Comparison of ENCODE assay signal across 14 mouse cellular contexts in genomic region chr9:26924146-26924545, GRCm38 (mm10). TPM values are rescaled to one million over a fixed set of nuclear protein-coding genes. Genes with fewer than 3 reads are reported as not detected.
A peak's percentile ranks its signal among the peaks of the same experiment; 100 is the strongest.
DNase-seq lines count a peak whose midpoint lies in the region; ATAC-seq lines count a peak whose summit lies in the region.
"Had no signal": no experiment of that assay in that cellular context is flagged by ENCODE, and none has a peak within 500 bp of the region (broad histone marks: within the 10 kb centered on the region; RNA-seq: fewer than 3 reads in every experiment).

No protein-coding gene starts in this region.

- peak; percentile 31 for DNase-seq in kidney, adult 11 months
- peak; percentile 78 for DNase-seq in adrenal gland, postnatal 10 days
- peak; percentile 78 for DNase-seq in kidney, postnatal 10 days
- peak; percentile 66 for DNase-seq in lung, postnatal 14 days
- no peak for DNase-seq in thymus, postnatal 36 days
- DNase-seq in cerebellum, adult 18-20 months: no peak

- ATAC-seq in kidney, embryonic 14.5 days (ENCODE audit: low FRiP score, low TSS enrichment): no peak
- ATAC-seq: forebrain, embryonic 16.5 days; hindbrain, embryonic 16.5 days had no signal

- no peak overlapping the region for H3K9ac ChIP-seq in kidney, embryonic 14.5 days (ENCODE audit: low read depth, low read length)
- H3K9ac ChIP-seq: liver, embryonic 15.5 days; stomach, embryonic 15.5 days had no signal

- H3K27me3 ChIP-seq in kidney, embryonic 14.5 days (ENCODE audit: control insufficient read depth, insufficient read depth, low read length): no peaks in the 10 kb centered on the region
- H3K27me3 ChIP-seq: CH12.LX; liver, embryonic 15.5 days; stomach, embryonic 15.5 days had no signal

- H3K4me3 ChIP-seq in kidney, embryonic 14.5 days (ENCODE audit: low read length): no peak overlapping the region
- H3K4me3 ChIP-seq: liver, embryonic 15.5 days; stomach, embryonic 15.5 days had no signal

- H3K9me3 ChIP-seq in kidney, embryonic 14.5 days (ENCODE audit: control insufficient read depth, low read length): no peaks in the 10 kb centered on the region
- H3K9me3 ChIP-seq: liver, embryonic 15.5 days; stomach, embryonic 15.5 days had no signal

- no peak overlapping the region for H3K4me2 ChIP-seq in kidney, embryonic 14.5 days (replicated peaks; ENCODE audit: low read depth, low read length)
- H3K4me2 ChIP-seq: liver, embryonic 15.5 days; stomach, embryonic 15.5 days had no signal

- no peaks in the 10 kb centered on the region for H3K36me3 ChIP-seq in kidney, embryonic 14.5 days (ENCODE audit: control insufficient read depth, insufficient read depth, low read length)
- H3K36me3 ChIP-seq: liver, embryonic 15.5 days; stomach, embryonic 15.5 days had no signal

- H3K4me1 ChIP-seq in kidney, embryonic 14.5 days (ENCODE audit: control insufficient read depth, insufficient read depth, low read length): no peaks in the 10 kb centered on the region
- H3K4me1 ChIP-seq: liver, embryonic 15.5 days; stomach, embryonic 15.5 days had no signal

- H3K27ac ChIP-seq in kidney, embryonic 14.5 days (ENCODE audit: low read depth, low read length): no peak overlapping the region
- H3K27ac ChIP-seq: liver, embryonic 15.5 days; stomach, embryonic 15.5 days had no signal

- 52% methylated on average over 3 of the region's 3 CpGs for WGBS in kidney, embryonic 14.5 days

RNA-seq across cellular contexts. Expression of gene Gm1110, which starts 1.2 kb away (rescaled TPM):
- polyA plus RNA-seq in kidney, embryonic 14.5 days (2014; fragmentation: Nextera tagmentation; extraction: Ambion mirVana): not detected in 2 replicates
- total RNA-seq in adrenal gland, postnatal 10 days (2021): not detected
- total RNA-seq: heart, adult 18-20 months; left cerebral cortex, adult 18-20 months had no signal
- polyA plus RNA-seq: liver, embryonic 15.5 days; stomach, embryonic 15.5 days had no signal

Comparison
In these comparisons a context has a peak if more than half of its experiments do, and no peak if none do; other contexts are left out.
1. DNase-seq: peak in kidney, adult 11 months (single experiment), adrenal gland, postnatal 10 days (single experiment), kidney, postnatal 10 days (single experiment) and lung, postnatal 14 days (single experiment); none in thymus, postnatal 36 days (0 of 2) and cerebellum, adult 18-20 months (0 of 2).